Mouse (Mus musculus): Measurements from ENCODE around the gene Ccdc92b.

The Ccdc92b gene

GRCm38 (mm10) chr11:74613428-74613827, 6.0 kb upstream of the Ccdc92b start:
- no peak for DNase-seq

GRCm38 (mm10) chr11:74615571-74615970, 3.8 kb upstream of the Ccdc92b start:
- DNase-seq, result no peak

- DNase-seq, result no peak
Observed at GRCm38 (mm10) chr11:74619956-74620300, 523 bp downstream of the Ccdc92b start.

GRCm38 (mm10) chr11:74621974-74622669, 2.7 kb downstream of the Ccdc92b start:
- no peak for DNase-seq

- DNase-seq, result no peak
Observed at GRCm38 (mm10) chr11:74623693-74624092, 4.3 kb downstream of the Ccdc92b start.

- DNase-seq, result no peak
Observed at GRCm38 (mm10) chr11:74625333-74625732, 5.9 kb downstream of the Ccdc92b start.

- no peak for DNase-seq
Observed at GRCm38 (mm10) chr11:74627481-74627880, 8.1 kb downstream of the Ccdc92b start.

GRCm38 (mm10) chr11:74631880-74632789, 12.7 kb downstream of the Ccdc92b start:
- DNase-seq, result no peak

- peak; percentile 57 for DNase-seq
Observed at GRCm38 (mm10) chr11:74634490-74635275, 15.3 kb downstream of the Ccdc92b start.

- DNase-seq, result no peak
Observed at GRCm38 (mm10) chr11:74637486-74637885, 18.1 kb downstream of the Ccdc92b start.

- peak; percentile 74 for DNase-seq
Observed at GRCm38 (mm10) chr11:74637971-74638790, 18.8 kb downstream of the Ccdc92b start.

GRCm38 (mm10) chr11:74638791-74639411, 19.5 kb downstream of the Ccdc92b start:
- DNase-seq, result no peak

GRCm38 (mm10) chr11:74639628-74640027, 20.2 kb downstream of the Ccdc92b start:
- no peak for DNase-seq

GRCm38 (mm10) chr11:74647966-74648365, 28.6 kb downstream of the Ccdc92b start:
- DNase-seq, result no peak

- DNase-seq, result no peak
Observed at GRCm38 (mm10) chr11:74648676-74649075, 29.3 kb downstream of the Ccdc92b start.

- peak; percentile 97 for DNase-seq
Observed at GRCm38 (mm10) chr11:74649095-74649646, 29.8 kb downstream of the Ccdc92b start, which contains the start of gene Cluh. Gene Cluh (plus strand): TSS chr11:74649495.

- DNase-seq, result peak; percentile 38
Observed at GRCm38 (mm10) chr11:74649647-74650551, 30.5 kb downstream of the Ccdc92b start.

GRCm38 (mm10) chr11:74650576-74651100, 31.2 kb downstream of the Ccdc92b start:
- no peak for DNase-seq

GRCm38 (mm10) chr11:74652791-74653191, 33.4 kb downstream of the Ccdc92b start:
- no peak for DNase-seq

GRCm38 (mm10) chr11:74653385-74653784, 34.0 kb downstream of the Ccdc92b start:
- DNase-seq, result no peak
